Mouse (Mus musculus): ENCODE data around the gene Ptpre. TPM values are rescaled to one million over a fixed set of nuclear protein-coding genes. Genes with fewer than 3 reads are reported as not detected.

The Ptpre gene
- polyA plus RNA-seq, 1 experiment from 2014 or later: 3.0 TPM

- no peaks in the 10 kb centered on the region for H3K9me3 ChIP-seq (replicated peaks; ENCODE audit: control insufficient read depth, low read length)
- H3K4me2 ChIP-seq (ENCODE audit: low read depth, low read length): no peak overlapping the region
- no peaks in the 10 kb centered on the region for H3K27me3 ChIP-seq (ENCODE audit: control insufficient read depth, insufficient read depth, low read depth, low read length)
- H3K4me1 ChIP-seq (ENCODE audit: control insufficient read depth, low read depth, low read length): no peaks in the 10 kb centered on the region; the same call in none of the 2 replicates
- no peak overlapping the region for H3K9ac ChIP-seq (ENCODE audit: low read depth, low read length)
- H3K27ac ChIP-seq (ENCODE audit: low read length): no peak overlapping the region
- WGBS (ENCODE audit: insufficient replicate concordance): 72% methylated on average over 1 of the region's 1 CpGs
- H3K36me3 ChIP-seq (ENCODE audit: control insufficient read depth, insufficient read depth): no peaks in the 10 kb centered on the region
- ATAC-seq (ENCODE audit: low read depth): no peak
- H3K4me3 ChIP-seq (ENCODE audit: low read depth, low read length): no peak overlapping the region
These were observed 112.0 kb downstream of the Ptpre start for GRCm38 (mm10) chr7:135649306-135649705.

- WGBS (ENCODE audit: insufficient replicate concordance): 50% methylated on average over 5 of the region's 5 CpGs
- no peaks in the 10 kb centered on the region for H3K9me3 ChIP-seq (replicated peaks; ENCODE audit: control insufficient read depth, low read length)
- H3K27ac ChIP-seq (ENCODE audit: low read length): 0 out of 2 replicates have a peak overlapping the region, but pooled peaks have one; percentile 29
- no peaks in the 10 kb centered on the region; the same call in none of the 2 replicates for H3K4me1 ChIP-seq (ENCODE audit: control insufficient read depth, low read depth, low read length)
- H3K27me3 ChIP-seq (ENCODE audit: control insufficient read depth, insufficient read depth, low read depth, low read length): no peaks in the 10 kb centered on the region
- no peak overlapping the region for H3K4me3 ChIP-seq (ENCODE audit: low read depth, low read length)
- no peaks in the 10 kb centered on the region for H3K36me3 ChIP-seq (ENCODE audit: control insufficient read depth, insufficient read depth)
- H3K4me2 ChIP-seq (ENCODE audit: low read depth, low read length): no peak overlapping the region
- no peak for ATAC-seq (ENCODE audit: low read depth)
- no peak overlapping the region for H3K9ac ChIP-seq (ENCODE audit: low read depth, low read length)
These were observed 112.8 kb downstream of the Ptpre start for GRCm38 (mm10) chr7:135650061-135650460.

GRCm38 (mm10) chr7:135651831-135652511 is 114.7 kb downstream of the Ptpre start:
- no peaks in the 10 kb centered on the region for H3K36me3 ChIP-seq (ENCODE audit: control insufficient read depth, insufficient read depth)
- no peaks in the 10 kb centered on the region for H3K9me3 ChIP-seq (replicated peaks; ENCODE audit: control insufficient read depth, low read length)
- ATAC-seq (ENCODE audit: low read depth): peak; percentile 31; the same call in 1 of the 2 replicates
- peak overlapping the region; percentile 2 for H3K27ac ChIP-seq (ENCODE audit: low read length)
- H3K9ac ChIP-seq (ENCODE audit: low read depth, low read length): peak overlapping the region; percentile 40; the same call in 1 of the 2 replicates
- no peaks in the 10 kb centered on the region; the same call in none of the 2 replicates for H3K4me1 ChIP-seq (ENCODE audit: control insufficient read depth, low read depth, low read length)
- H3K4me3 ChIP-seq (ENCODE audit: low read depth, low read length): peak overlapping the region; percentile 46
- no peaks in the 10 kb centered on the region for H3K27me3 ChIP-seq (ENCODE audit: control insufficient read depth, insufficient read depth, low read depth, low read length)
- peak overlapping the region; percentile 3; the same call in 1 of the 2 replicates for H3K4me2 ChIP-seq (ENCODE audit: low read depth, low read length)
- WGBS (ENCODE audit: insufficient replicate concordance): 43% methylated on average over 18 of the region's 18 CpGs

GRCm38 (mm10) chr7:135652781-135653180 is 115.5 kb downstream of the Ptpre start:
- WGBS (ENCODE audit: insufficient replicate concordance): 64% methylated on average over 11 of the region's 11 CpGs

GRCm38 (mm10) chr7:135653601-135654000 is 116.3 kb downstream of the Ptpre start:
- no peaks in the 10 kb centered on the region for H3K9me3 ChIP-seq (replicated peaks; ENCODE audit: control insufficient read depth, low read length)
- H3K27ac ChIP-seq (ENCODE audit: low read length): no peak overlapping the region
- no peaks in the 10 kb centered on the region; the same call in none of the 2 replicates for H3K4me1 ChIP-seq (ENCODE audit: control insufficient read depth, low read depth, low read length)
- ATAC-seq (ENCODE audit: low read depth): no peak
- 75% methylated on average over 7 of the region's 7 CpGs for WGBS (ENCODE audit: insufficient replicate concordance)
- no peaks in the 10 kb centered on the region for H3K27me3 ChIP-seq (ENCODE audit: control insufficient read depth, insufficient read depth, low read depth, low read length)
- peak overlapping the region; percentile 1; the same call in 1 of the 2 replicates for H3K4me2 ChIP-seq (ENCODE audit: low read depth, low read length)
- H3K4me3 ChIP-seq (ENCODE audit: low read depth, low read length): no peak overlapping the region
- no peaks in the 10 kb centered on the region for H3K36me3 ChIP-seq (ENCODE audit: control insufficient read depth, insufficient read depth)
- no peak overlapping the region for H3K9ac ChIP-seq (ENCODE audit: low read depth, low read length)

More at GRCm38 (mm10) chr7:135652781-135653180, 115.5 kb downstream of the Ptpre start:
- no peak for ATAC-seq (ENCODE audit: low read depth)
- H3K4me3 ChIP-seq (ENCODE audit: low read depth, low read length): peak overlapping the region; percentile 14
- H3K4me2 ChIP-seq (ENCODE audit: low read depth, low read length): 0 out of 2 replicates have a peak overlapping the region, but pooled peaks have one; percentile 9
- H3K9ac ChIP-seq (ENCODE audit: low read depth, low read length): no peak overlapping the region
- H3K4me1 ChIP-seq (ENCODE audit: control insufficient read depth, low read depth, low read length): no peaks in the 10 kb centered on the region; the same call in none of the 2 replicates
- H3K9me3 ChIP-seq (replicated peaks; ENCODE audit: control insufficient read depth, low read length): no peaks in the 10 kb centered on the region
- no peaks in the 10 kb centered on the region for H3K36me3 ChIP-seq (ENCODE audit: control insufficient read depth, insufficient read depth)
- H3K27ac ChIP-seq (ENCODE audit: low read length): peak overlapping the region; percentile 2
- H3K27me3 ChIP-seq (ENCODE audit: control insufficient read depth, insufficient read depth, low read depth, low read length): no peaks in the 10 kb centered on the region

- no peaks in the 10 kb centered on the region for H3K9me3 ChIP-seq (replicated peaks; ENCODE audit: control insufficient read depth, low read length)
- H3K27me3 ChIP-seq (ENCODE audit: control insufficient read depth, insufficient read depth, low read depth, low read length): no peaks in the 10 kb centered on the region
- H3K27ac ChIP-seq (ENCODE audit: low read length): no peak overlapping the region
- no peaks in the 10 kb centered on the region for H3K36me3 ChIP-seq (ENCODE audit: control insufficient read depth, insufficient read depth)
- H3K9ac ChIP-seq (ENCODE audit: low read depth, low read length): no peak overlapping the region
- H3K4me1 ChIP-seq (ENCODE audit: control insufficient read depth, low read depth, low read length): no peaks in the 10 kb centered on the region; the same call in none of the 2 replicates
- no peak overlapping the region for H3K4me3 ChIP-seq (ENCODE audit: low read depth, low read length)
- 66% methylated on average over 6 of the region's 6 CpGs for WGBS (ENCODE audit: insufficient replicate concordance)
- no peak overlapping the region for H3K4me2 ChIP-seq (ENCODE audit: low read depth, low read length)
- no peak for ATAC-seq (ENCODE audit: low read depth)
These were observed 117.0 kb downstream of the Ptpre start for GRCm38 (mm10) chr7:135654288-135654687.

GRCm38 (mm10) chr7:135655113-135655512 is 117.8 kb downstream of the Ptpre start:
- H3K27me3 ChIP-seq (ENCODE audit: control insufficient read depth, insufficient read depth, low read depth, low read length): no peaks in the 10 kb centered on the region
- H3K4me2 ChIP-seq (ENCODE audit: low read depth, low read length): no peak overlapping the region
- no peaks in the 10 kb centered on the region; the same call in none of the 2 replicates for H3K4me1 ChIP-seq (ENCODE audit: control insufficient read depth, low read depth, low read length)
- 41% methylated on average over 4 of the region's 4 CpGs for WGBS (ENCODE audit: insufficient replicate concordance)
- peak overlapping the region; percentile 60 for H3K27ac ChIP-seq (ENCODE audit: low read length)
- no peak overlapping the region for H3K4me3 ChIP-seq (ENCODE audit: low read depth, low read length)
- H3K9me3 ChIP-seq (replicated peaks; ENCODE audit: control insufficient read depth, low read length): no peaks in the 10 kb centered on the region
- no peak overlapping the region for H3K9ac ChIP-seq (ENCODE audit: low read depth, low read length)
- no peaks in the 10 kb centered on the region for H3K36me3 ChIP-seq (ENCODE audit: control insufficient read depth, insufficient read depth)
- 0 out of 2 replicates have a peak, but pooled peaks have one; percentile 7 for ATAC-seq (ENCODE audit: low read depth)

- no peak for ATAC-seq (ENCODE audit: low read depth)
- H3K4me2 ChIP-seq (ENCODE audit: low read depth, low read length): no peak overlapping the region
- 62% methylated on average over 7 of the region's 7 CpGs for WGBS (ENCODE audit: insufficient replicate concordance)
- no peak overlapping the region for H3K9ac ChIP-seq (ENCODE audit: low read depth, low read length)
- no peak overlapping the region for H3K27ac ChIP-seq (ENCODE audit: low read length)
- H3K36me3 ChIP-seq (ENCODE audit: control insufficient read depth, insufficient read depth): no peaks in the 10 kb centered on the region
- H3K4me3 ChIP-seq (ENCODE audit: low read depth, low read length): no peak overlapping the region
- no peaks in the 10 kb centered on the region for H3K27me3 ChIP-seq (ENCODE audit: control insufficient read depth, insufficient read depth, low read depth, low read length)
- no peaks in the 10 kb centered on the region for H3K4me1 ChIP-seq (ENCODE audit: control insufficient read depth, low read depth, low read length)
- H3K9me3 ChIP-seq (replicated peaks; ENCODE audit: control insufficient read depth, low read length): no peaks in the 10 kb centered on the region
These were observed 120.9 kb downstream of the Ptpre start for GRCm38 (mm10) chr7:135658150-135658549.

- Histone ChIP-seq H3K9me3 (replicated peaks; ENCODE audit: control insufficient read depth, low read length) (no peaks in the 10 kb centered on the region), H3K4me1 (ENCODE audit: control insufficient read depth, low read depth, low read length) (no peaks in the 10 kb centered on the region), H3K9ac (ENCODE audit: low read depth, low read length) (no peak overlapping the region), H3K4me3 (ENCODE audit: low read depth, low read length) (no peak overlapping the region), H3K27ac (ENCODE audit: low read length) (no peak overlapping the region), H3K36me3 (ENCODE audit: control insufficient read depth, insufficient read depth) (no peaks in the 10 kb centered on the region), H3K4me2 (ENCODE audit: low read depth, low read length) (no peak overlapping the region), H3K27me3 (ENCODE audit: control insufficient read depth, insufficient read depth, low read depth, low read length) (no peaks in the 10 kb centered on the region)
- WGBS (ENCODE audit: insufficient replicate concordance): 53% methylated on average over 5 of the region's 5 CpGs
- ATAC-seq (ENCODE audit: low read depth): no peak
These were observed 122.1 kb downstream of the Ptpre start for GRCm38 (mm10) chr7:135659314-135659935.

Data from liver, embryonic 16.5 days (tissue).